Mouse (Mus musculus) midbrain, postnatal 0 days (tissue): ENCODE results near the gene Slc15a4. TPM values are rescaled to one million over a fixed set of nuclear protein-coding genes. Genes with fewer than 3 reads are reported as not detected.
A peak's percentile ranks its signal among the peaks of the same experiment; 100 is the strongest.

Source experiments
- ATAC-seq: fragments of 200-750 bp; cut with Nextera tagmentation; 2 replicates; pipeline ENCODE4 v1.8.0; 2017; ENCODE audit warnings: moderate number of reproducible peaks, mild to moderate bottlenecking, moderate TSS enrichment, moderate library complexity; ENCODE audit not compliant: low FRiP score
- DNase-seq: peaks from one replicate; pipeline ENCODE4 v3.0.0-alpha.2; 2015; ENCODE audit warnings: low spot score
- H3K27ac ChIP-seq: fragments of 300-500 bp; sonication (generic); 2 replicates; pipeline ENCODE4 v1.5.1; 2014; ENCODE audit warnings: low read depth, mild to moderate bottlenecking, low read length, mixed read lengths
- H3K27me3 ChIP-seq: fragments of 300-500 bp; sonication (generic); 2 replicates; pipeline ENCODE4 v1.6.1; 2014; ENCODE audit warnings: low read length, control low read depth, mixed read lengths; ENCODE audit not compliant: insufficient read depth
- H3K36me3 ChIP-seq: fragments of 300-500 bp; sonication (generic); 2 replicates; pipeline ENCODE4 v1.6.1; 2014; ENCODE audit warnings: low read length, control low read depth, mixed read lengths; ENCODE audit not compliant: insufficient read depth
- H3K4me1 ChIP-seq: fragments of 300-500 bp; sonication (generic); 2 replicates; pipeline ENCODE4 v1.6.1; 2014; ENCODE audit warnings: mild to moderate bottlenecking, control low read depth, antibody characterized with exemption, low read length, mixed read lengths; ENCODE audit not compliant: insufficient read depth
- H3K4me2 ChIP-seq: fragments of 300-500 bp; sonication (generic); 2 replicates; pipeline ENCODE4 v1.6.1; 2014; ENCODE audit warnings: low read depth, mild to moderate bottlenecking, low read length, mixed read lengths; ENCODE audit not compliant: poor library complexity, severe bottlenecking
- H3K4me3 ChIP-seq: fragments of 300-500 bp; sonication (generic); 2 replicates; pipeline ENCODE4 v1.5.1; 2014; ENCODE audit warnings: low read depth, mild to moderate bottlenecking, low read length, moderate library complexity
- H3K9ac ChIP-seq: fragments of 300-500 bp; sonication (generic); replicated peaks from 2 replicates; pipeline ENCODE4 v1.6.1; 2014; ENCODE audit warnings: mild to moderate bottlenecking, low read length, moderate library complexity, mixed read lengths; ENCODE audit not compliant: poor library complexity, severe bottlenecking
- H3K9me3 ChIP-seq: fragments of 300-500 bp; sonication (generic); 2 replicates; pipeline ENCODE4 v1.6.1; 2016; ENCODE audit warnings: low read length, control low read depth
- CTCF ChIP-seq: IDR thresholded peaks from 2 replicates; pipeline ENCODE4 v1.5.1; 2016; ENCODE audit warnings: antibody characterized with exemption, mild to moderate bottlenecking
- WGBS: fragments of 180-500 bp; shearing (Covaris S2); extraction: QIAGEN DNeasy Blood & Tissue Kit; methylation state at CpG from one replicate; pipeline ENCODE4 v1.1.7; 2014; 5-methylcytosine and 5-hydroxymethylcytosine counted together
- polyA plus RNA-seq: library from polyadenylated mRNA; unstranded; fragments of >200 nt; fragmentation: Nextera tagmentation; extraction: Ambion mirVana; gene quantifications from 2 replicates; pipeline ENCODE4 v1.2.1, GENCODE M21; 2015
- total RNA-seq: library from RNA; depleted of rRNA; stranded (reverse); fragments of >200 nt; gene quantifications from 2 replicates; pipeline ENCODE4 v1.2.3, GENCODE M21; 2014

Slc15a4 gene
- total and polyA plus RNA-seq, 2 experiments from 2014 or later = 17.7 to 34.4 TPM

DNA sequence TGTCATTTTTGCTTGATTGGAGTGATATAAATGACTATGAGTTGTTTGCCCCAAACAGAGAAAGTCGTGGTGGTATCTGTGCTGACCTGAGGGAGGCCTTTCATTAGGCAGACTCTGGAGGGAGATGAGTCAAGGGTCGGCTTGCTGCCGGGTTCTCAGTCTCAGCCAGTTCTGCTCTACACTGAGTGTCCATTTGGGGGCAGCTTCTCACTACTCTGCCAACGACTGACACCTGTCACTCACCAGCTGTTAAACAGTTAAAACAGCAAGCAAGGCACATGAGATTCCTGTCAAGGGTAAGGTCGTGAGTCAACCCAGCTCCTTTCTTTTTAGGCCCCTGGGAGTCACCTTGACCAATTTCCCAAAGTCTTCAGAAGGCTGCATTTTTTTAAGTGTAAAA is 40.3 kb downstream of the Slc15a4 start:
- Histone ChIP-seq H3K9ac (no peak overlapping the region), H3K4me2 (no peak overlapping the region), H3K9me3 (no peaks in the 10 kb centered on the region), H3K4me1 (no peaks in the 10 kb centered on the region), H3K27ac (no peak overlapping the region), H3K4me3 (no peak overlapping the region), H3K36me3 (peaks cover 32% of the 10 kb centered on the region), H3K27me3 (no peaks in the 10 kb centered on the region)
- no peak for TF ChIP-seq CTCF
- DNase-seq (no peak), ATAC-seq (no peak)
- 66% methylated on average over 5 of the region's 5 CpGs for WGBS

DNA sequence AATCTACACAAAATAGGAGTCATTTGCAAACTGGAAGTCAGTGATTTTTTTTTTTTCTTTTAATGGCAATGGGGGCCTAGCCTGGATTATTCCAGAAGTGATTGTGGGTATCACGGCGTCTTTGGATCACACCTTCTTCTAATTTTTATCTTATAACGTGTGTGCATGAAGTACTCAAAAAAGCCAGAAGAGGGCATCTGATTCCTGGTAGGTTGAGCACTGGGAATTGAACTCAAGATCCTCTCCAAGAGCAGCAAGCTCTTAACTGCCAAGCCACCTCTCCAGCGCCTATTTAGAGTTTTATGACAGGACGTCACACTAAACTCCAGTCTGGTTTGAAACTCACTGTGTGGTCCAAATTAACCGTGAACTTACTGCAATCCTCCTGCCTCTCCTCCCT is 44.8 kb downstream of the Slc15a4 start:
- no peak overlapping the region for H3K27ac ChIP-seq
- no peak for DNase-seq
- no peak overlapping the region for H3K4me2 ChIP-seq
- H3K4me1 ChIP-seq = no peaks in the 10 kb centered on the region
- H3K9ac ChIP-seq = no peak overlapping the region
- no peak overlapping the region for H3K4me3 ChIP-seq
- H3K36me3 ChIP-seq = no peaks in the 10 kb centered on the region
- peak; percentile 62 for TF ChIP-seq CTCF
- ATAC-seq = no peak
- no peaks in the 10 kb centered on the region for H3K27me3 ChIP-seq
- H3K9me3 ChIP-seq = no peaks in the 10 kb centered on the region
- 71% methylated on average over 6 of the region's 6 CpGs for WGBS

DNA sequence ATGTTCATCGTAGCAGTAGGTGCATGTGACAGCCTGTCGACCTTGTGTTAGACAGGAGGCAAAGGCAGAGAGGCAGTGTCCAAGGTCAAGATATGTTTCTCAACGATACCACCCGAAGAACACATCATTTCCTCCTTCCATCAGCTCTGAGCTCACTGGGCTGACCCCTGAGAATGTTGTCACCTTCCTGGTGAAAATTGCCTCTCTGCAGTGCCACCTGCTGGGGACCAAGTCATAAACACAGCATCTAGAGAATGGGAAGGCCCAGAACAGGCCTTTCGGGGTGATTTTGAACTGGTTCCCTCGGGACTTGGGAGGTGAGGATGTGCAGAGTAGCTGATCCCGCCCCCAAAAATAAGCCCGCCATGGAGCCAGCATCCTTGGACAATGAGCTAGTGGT is 49.0 kb downstream of the Slc15a4 start:
- Histone ChIP-seq H3K4me2 (no peak overlapping the region), H3K4me3 (no peak overlapping the region), H3K9ac (no peak overlapping the region), H3K27me3 (0 out of 2 replicates have a peak, but pooled peaks cover 1% of the 10 kb centered on the region), H3K36me3 (no peaks in the 10 kb centered on the region), H3K27ac (no peak overlapping the region), H3K9me3 (no peaks in the 10 kb centered on the region), H3K4me1 (no peaks in the 10 kb centered on the region)
- TF ChIP-seq CTCF = peak; percentile 61
- 89% methylated on average over 7 of the region's 8 CpGs for WGBS
- DNase-seq (no peak), ATAC-seq (no peak)

DNA sequence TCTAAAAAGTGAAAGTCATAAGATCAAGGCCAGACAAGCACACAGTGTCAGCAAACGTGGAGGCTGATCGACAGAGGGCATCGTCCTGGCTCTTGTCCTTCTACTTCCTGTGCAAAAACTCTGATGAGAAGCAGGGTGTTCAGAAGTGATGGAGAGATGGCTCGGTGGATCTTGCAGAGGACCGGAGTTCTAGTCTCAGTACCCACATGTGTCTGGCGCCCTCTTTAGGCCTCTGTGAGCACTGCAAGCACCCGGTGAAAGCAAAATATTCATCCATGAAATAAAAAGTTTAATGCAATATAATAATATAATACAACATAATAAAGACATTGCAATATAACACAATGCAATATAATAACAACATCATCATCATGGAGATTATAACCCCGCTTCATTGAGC is 55.3 kb downstream of the Slc15a4 start:
- no peak for ATAC-seq
- TF ChIP-seq CTCF = peak; percentile 63
- no peak overlapping the region for H3K27ac ChIP-seq

DNA sequence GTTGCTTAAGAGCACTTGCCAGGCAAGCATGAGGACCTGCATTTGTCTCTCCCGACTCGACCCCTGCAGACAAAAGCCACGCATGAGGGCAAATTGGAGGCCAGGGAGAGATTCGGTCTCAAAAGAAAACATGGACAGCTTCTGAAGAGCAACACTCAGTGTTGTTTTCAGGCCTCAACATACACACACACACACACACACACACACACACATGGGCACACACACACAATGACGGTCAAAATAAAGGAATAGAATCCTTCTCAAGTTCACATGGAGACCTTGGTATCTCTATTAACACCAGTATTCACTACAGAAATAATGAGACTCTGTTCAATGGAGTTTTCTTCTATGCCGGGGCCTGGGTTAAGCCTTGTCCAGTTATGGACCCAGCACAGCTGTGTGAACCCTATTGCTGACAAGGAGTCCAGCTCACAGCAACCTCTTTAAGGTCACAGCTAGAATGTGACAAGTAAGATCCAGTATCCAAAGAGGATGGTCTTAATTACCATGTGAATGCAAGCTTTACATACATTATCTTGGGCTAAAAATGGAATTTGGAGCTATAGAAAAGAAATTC is 65.4 kb downstream of the Slc15a4 start:
- Histone ChIP-seq H3K4me2 (no peak overlapping the region), H3K4me3 (no peak overlapping the region), H3K9me3 (no peaks in the 10 kb centered on the region), H3K36me3 (no peaks in the 10 kb centered on the region), H3K4me1 (no peaks in the 10 kb centered on the region), H3K27ac (no peak overlapping the region), H3K27me3 (no peaks in the 10 kb centered on the region), H3K9ac (no peak overlapping the region)
- ATAC-seq = no peak
- DNase-seq = no peak
- no peak for TF ChIP-seq CTCF
- 22% methylated on average over 6 of the region's 6 CpGs for WGBS

More for the DNA sequence above, 55.3 kb downstream of the Slc15a4 start:
- no peak overlapping the region for H3K9ac ChIP-seq
- H3K4me1 ChIP-seq = no peaks in the 10 kb centered on the region
- H3K9me3 ChIP-seq = no peaks in the 10 kb centered on the region
- 58% methylated on average over 8 of the region's 8 CpGs for WGBS
- H3K4me2 ChIP-seq = no peak overlapping the region
- peak; percentile 17 for DNase-seq
- no peaks in the 10 kb centered on the region for H3K36me3 ChIP-seq
- 0 out of 2 replicates have a peak, but pooled peaks cover 3% of the 10 kb centered on the region for H3K27me3 ChIP-seq
- H3K4me3 ChIP-seq = no peak overlapping the region

DNA sequence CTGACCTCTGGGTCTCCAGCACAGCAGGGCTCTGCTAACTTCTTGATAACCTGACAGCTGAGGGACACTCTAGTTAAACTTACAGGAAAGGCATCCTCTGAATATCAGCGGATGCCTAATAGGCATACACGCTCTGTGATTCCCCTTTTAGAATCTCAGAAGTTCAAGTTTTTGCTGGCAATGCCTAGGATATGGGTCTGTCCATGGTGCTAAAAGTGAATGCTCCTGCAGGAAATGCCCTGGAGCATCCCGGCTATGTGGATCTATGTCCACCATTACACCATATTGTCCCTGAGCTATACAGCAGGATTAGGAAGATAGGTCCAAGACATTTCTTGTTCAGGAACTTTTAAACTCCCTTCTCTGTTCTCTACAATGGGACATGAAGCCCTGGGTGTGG is 71.6 kb downstream of the Slc15a4 start:
- 95% methylated on average over 3 of the region's 3 CpGs for WGBS
- H3K4me1 ChIP-seq = no peaks in the 10 kb centered on the region
- H3K9me3 ChIP-seq = no peaks in the 10 kb centered on the region
- ATAC-seq (no peak), DNase-seq (no peak)
- no peak overlapping the region for H3K4me2 ChIP-seq
- H3K36me3 ChIP-seq = 0 out of 2 replicates have a peak, but pooled peaks cover 2% of the 10 kb centered on the region
- no peak overlapping the region for H3K27ac ChIP-seq
- H3K4me3 ChIP-seq = no peak overlapping the region
- TF ChIP-seq CTCF = no peak
- H3K9ac ChIP-seq = no peak overlapping the region
- H3K27me3 ChIP-seq = no peaks in the 10 kb centered on the region
